Mouse (Mus musculus): ENCODE measurements around the gene Rab2b. TPM values are rescaled to one million over a fixed set of nuclear protein-coding genes. Genes with fewer than 3 reads are reported as not detected.

Gene Rab2b
- total RNA-seq, 1 experiment from 2014 or later = 11.4 TPM

DNA sequence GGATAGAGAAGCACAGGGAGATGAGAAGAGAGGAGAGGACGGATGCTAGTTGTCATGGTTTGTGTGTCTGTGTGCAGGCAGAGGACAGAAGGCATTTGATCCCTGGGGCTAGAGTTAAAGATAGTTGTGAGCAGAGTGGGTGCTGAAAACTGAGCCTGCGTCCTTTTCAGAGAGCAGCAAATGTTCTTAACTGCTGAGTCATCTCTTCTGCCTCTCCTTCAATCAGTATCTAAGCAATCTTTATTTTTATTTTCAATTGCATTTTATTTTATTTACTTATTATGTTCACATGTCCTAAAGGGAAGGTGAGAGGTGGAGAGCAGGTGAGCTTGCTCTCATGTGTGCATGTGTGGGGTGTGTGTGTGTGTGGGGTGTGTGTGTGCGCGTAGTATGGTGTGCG is 4.3 kb upstream of the Rab2b start:
- no peak for ATAC-seq (replicated peaks; ENCODE audit: low read depth, poor library complexity, severe bottlenecking)

- ATAC-seq (replicated peaks; ENCODE audit: low read depth, poor library complexity, severe bottlenecking) = peak; percentile 6; the same call in 1 of the 2 replicates
Measured at GRCm38 (mm10) chr14:52279747-52280120, 389 bp upstream of the Rab2b start.

GRCm38 (mm10) chr14:52277210-52277609 is 2.1 kb downstream of the Rab2b start:
- ATAC-seq (replicated peaks; ENCODE audit: low read depth, poor library complexity, severe bottlenecking) = no peak

DNA sequence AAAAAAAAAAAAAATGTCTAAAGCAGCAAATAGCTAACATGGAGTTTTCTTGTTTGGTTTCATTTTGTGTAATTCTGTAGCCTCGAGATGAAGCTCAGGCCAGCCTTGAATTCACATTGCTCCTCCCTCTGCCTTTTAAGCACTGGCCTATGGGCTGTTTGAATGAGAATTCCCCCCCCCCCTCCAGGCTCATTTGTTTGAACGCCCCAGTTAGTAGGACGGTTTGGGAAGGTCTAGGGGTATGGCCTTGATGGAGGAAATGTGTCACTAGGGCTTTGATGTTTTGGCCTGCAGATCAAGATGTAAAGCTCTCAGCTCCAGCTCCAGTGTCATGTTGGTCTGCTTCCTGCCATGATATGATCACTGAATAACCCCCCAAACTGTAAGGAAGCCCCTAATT is 6.6 kb downstream of the Rab2b start:
- no peak for ATAC-seq (replicated peaks; ENCODE audit: low read depth, poor library complexity, severe bottlenecking)

DNA sequence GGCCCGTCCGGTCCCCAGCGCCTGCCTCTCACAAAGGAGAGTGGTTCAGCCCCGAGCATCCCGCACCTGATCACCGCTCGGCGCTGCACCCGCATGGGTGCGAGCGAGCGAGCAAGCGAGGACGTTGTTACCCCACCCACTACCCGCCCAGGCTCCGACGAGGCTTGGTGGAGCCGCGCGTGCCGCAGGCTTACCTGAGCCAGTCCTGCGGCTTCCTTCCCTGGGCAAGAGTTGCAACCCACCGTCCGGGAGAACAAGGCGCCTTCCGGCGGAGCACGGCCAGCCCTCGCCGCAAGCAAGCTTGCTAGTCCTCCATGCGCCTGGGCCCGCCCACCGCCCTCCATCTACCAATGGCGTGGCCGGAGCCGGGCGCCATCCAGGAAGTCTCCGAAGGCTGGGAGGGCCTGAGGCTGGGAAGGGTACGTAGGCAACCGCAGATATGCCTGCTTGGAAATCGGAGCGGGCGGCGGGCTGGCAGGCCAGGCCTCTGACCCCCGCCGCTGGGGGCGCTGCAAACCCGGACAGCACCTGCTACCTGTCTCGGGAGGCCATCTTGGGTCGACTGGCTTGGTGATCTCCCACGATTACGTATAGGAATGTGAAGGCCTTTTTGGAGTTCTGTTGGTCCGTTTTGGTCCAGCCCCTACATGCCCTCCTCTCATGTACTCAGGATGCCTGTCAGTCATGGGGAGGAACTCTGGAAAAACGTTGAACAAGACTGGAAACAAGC is 21.7 kb downstream of the Rab2b start, which contains the start of gene Chd8:
TSS of gene Chd8 (minus strand) at position 297 of the 730 bp plus-strand sequence.
- peak; percentile 99 for ATAC-seq (replicated peaks; ENCODE audit: low read depth, poor library complexity, severe bottlenecking)

DNA sequence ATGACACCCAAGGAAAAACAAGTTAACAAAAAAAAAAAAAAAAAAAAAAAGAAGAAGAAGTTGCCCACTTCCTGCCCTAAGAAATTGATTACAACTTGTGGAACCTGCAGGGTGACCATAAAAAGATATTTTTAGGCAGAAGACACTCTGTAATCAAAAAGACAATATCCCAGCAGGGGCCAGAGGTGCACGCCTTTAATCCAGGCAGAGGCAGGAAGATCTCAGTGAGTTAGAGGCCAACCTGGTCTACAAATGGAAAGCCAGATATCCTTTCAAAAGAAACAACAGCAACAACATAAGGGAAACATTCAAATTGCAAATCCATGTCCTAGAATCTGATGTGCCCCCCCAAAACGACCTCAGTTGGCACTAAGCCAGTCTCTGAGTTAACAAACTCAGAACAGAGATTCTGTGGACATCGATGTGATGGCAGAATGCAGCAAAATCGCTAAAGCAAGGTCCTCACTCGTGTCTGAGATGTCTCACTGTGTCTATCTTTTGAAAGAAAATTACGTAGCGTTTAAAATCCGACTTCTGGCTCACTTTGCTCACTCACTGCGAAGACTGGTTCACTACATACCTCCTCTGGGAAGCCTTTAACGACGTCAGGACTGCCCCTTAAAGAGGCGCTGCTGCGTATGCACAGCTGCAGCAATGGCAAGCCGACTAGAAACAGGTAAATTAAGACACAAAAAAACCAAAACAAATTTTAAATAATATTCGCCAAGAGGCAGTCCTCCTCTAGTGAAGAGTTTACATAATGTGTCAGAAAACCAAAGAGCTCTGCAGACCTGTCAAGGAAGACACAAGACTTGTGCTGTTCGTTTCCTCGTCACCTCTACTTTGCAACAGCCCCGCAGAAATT is 22.8 kb downstream of the Rab2b start:
- no peak for ATAC-seq (replicated peaks; ENCODE audit: low read depth, poor library complexity, severe bottlenecking)

DNA sequence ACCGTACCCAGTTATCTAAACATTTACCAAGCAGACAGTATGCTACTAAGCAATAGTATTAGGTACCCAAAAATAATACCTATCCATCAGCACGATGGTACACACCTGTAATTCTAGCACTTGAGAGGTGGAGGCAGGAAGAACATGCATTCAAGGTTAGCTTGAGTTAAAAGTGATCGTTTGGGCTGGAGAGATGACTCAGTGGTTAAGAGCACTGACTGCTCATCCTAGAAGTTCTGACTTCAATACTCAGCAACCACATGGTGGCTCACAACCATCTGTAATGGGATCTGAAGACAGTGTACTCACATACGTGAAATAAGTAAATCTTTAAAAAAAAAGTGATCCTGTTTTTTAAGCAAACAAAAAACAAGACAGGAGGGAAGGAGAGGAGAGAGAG is 33.2 kb downstream of the Rab2b start:
- ATAC-seq (replicated peaks; ENCODE audit: low read depth, poor library complexity, severe bottlenecking) = no peak

GRCm38 (mm10) chr14:52244690-52245042 is 34.7 kb downstream of the Rab2b start:
- ATAC-seq (replicated peaks; ENCODE audit: low read depth, poor library complexity, severe bottlenecking) = no peak; the same call in 1 of the 2 replicates

GRCm38 (mm10) chr14:52244041-52244689 is 35.2 kb downstream of the Rab2b start:
- ATAC-seq (replicated peaks; ENCODE audit: low read depth, poor library complexity, severe bottlenecking) = peak; percentile 100

GRCm38 (mm10) chr14:52236216-52236615 is 43.1 kb downstream of the Rab2b start:
- ATAC-seq (replicated peaks; ENCODE audit: low read depth, poor library complexity, severe bottlenecking) = no peak

GRCm38 (mm10) chr14:52235165-52235564 is 44.2 kb downstream of the Rab2b start:
- no peak for ATAC-seq (replicated peaks; ENCODE audit: low read depth, poor library complexity, severe bottlenecking)

DNA sequence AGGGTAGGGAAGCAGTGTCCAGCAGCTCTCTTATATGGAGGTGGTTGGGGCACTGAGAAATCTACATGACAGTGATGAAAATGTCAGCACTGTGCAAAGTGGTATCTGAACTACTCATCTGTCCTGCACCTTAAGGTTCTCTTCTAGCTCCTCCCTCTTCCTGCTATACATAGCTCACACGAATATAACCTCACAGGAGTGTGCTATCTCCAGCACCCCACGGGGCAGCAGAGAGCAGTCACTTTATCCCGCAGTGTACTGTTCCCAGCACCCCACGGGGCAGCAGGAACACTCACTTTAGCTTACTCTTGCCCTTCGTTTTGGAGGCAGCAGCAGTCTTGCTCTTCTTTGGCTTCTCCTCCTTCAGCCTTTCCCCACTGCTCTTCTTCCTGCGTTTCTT is 47.1 kb downstream of the Rab2b start:
- no peak for ATAC-seq (replicated peaks; ENCODE audit: low read depth, poor library complexity, severe bottlenecking)

DNA sequence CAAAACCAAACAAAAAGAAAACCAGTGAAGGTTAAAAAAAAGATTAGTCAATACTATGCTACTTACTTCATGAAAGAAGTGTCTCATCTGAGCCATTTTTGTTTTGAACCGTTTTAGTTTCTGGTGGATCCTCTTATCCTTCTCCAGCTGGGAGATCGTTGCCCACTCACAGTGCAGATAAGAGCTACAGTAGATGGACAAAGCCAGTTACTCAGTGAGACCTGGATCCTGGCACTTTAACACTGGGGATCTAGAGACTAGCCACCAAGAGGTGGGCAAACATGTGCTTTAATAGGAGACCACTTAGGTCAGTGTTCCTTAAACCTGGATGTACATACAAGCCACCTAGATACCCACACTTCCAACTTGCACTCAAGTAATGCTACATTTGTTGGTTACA is 53.4 kb downstream of the Rab2b start:
- no peak for ATAC-seq (replicated peaks; ENCODE audit: low read depth, poor library complexity, severe bottlenecking)

DNA sequence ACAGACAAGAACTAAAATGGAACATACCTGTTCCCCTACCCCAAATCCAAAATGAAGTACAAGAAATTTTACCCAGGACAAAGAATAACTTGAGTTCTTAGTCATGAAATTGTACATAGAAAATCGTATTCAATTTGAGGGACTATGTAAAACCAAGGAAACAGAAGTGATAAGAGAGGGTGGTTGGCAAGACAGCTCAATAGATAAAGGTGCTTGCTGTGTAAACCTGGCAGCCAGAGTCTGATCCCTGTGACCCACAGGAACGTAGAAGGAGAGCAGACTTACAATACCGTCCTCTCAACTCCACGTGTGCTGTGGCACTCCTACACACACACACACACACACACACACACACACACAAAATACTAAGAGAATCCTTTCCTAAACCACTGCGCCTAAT is 62.1 kb downstream of the Rab2b start:
- 0 out of 2 replicates have a peak, but pooled peaks have one; percentile 11 for ATAC-seq (replicated peaks; ENCODE audit: low read depth, poor library complexity, severe bottlenecking)

Other genes starting within 250 kb of the Rab2b start
- not detected in 2 replicates for gene Olfr221, start 237.1 kb downstream of the Rab2b start, total RNA-seq (2017)
- 700 and 803 TPM in 2 replicates for gene Hnrnpc, start 175.5 kb downstream of the Rab2b start, total RNA-seq (2017)
- 17.0 and 17.2 TPM in 2 replicates for gene Rpgrip1, start 168.8 kb downstream of the Rab2b start, total RNA-seq (2017)
- gene Supt16, start 82.1 kb downstream of the Rab2b start, total RNA-seq (2017) = 251 and 267 TPM in 2 replicates
- 78.3 and 103 TPM in 2 replicates for gene Chd8, start 21.8 kb downstream of the Rab2b start, total RNA-seq (2017)
- 42.2 and 42.7 TPM in 2 replicates for gene Tox4, start 399 bp downstream of the Rab2b start, total RNA-seq (2017)
- 48.5 and 64.8 TPM in 2 replicates for gene Mettl3, start 25.6 kb upstream of the Rab2b start, total RNA-seq (2017)
- gene Sall2, start 49.2 kb upstream of the Rab2b start, total RNA-seq (2017) = 2.6 and 3.3 TPM in 2 replicates
- gene Olfr1513, start 76.9 kb upstream of the Rab2b start, total RNA-seq (2017) = not detected in 2 replicates
- gene Olfr1512, start 99.6 kb upstream of the Rab2b start, total RNA-seq (2017) = not detected in 2 replicates
- not detected in 2 replicates for gene Olfr1511, start 117.8 kb upstream of the Rab2b start, total RNA-seq (2017)
- gene Olfr1510, start 134.8 kb upstream of the Rab2b start, total RNA-seq (2017) = not detected in 2 replicates
- gene Olfr1509, start 163.4 kb upstream of the Rab2b start, total RNA-seq (2017) = not detected in 2 replicates
- not detected in 2 replicates for gene Olfr1508, start 187.9 kb upstream of the Rab2b start, total RNA-seq (2017)
- not detected in 2 replicates for gene Olfr1507, start 216.2 kb upstream of the Rab2b start, total RNA-seq (2017)

All from common myeloid progenitor, adult 5-6 weeks (primary cell).